Mouse (Mus musculus) midbrain, postnatal 0 days (tissue): ENCODE data around the gene Mat1a. TPM values are rescaled to one million over a fixed set of nuclear protein-coding genes. Genes with fewer than 3 reads are reported as not detected.

ENCODE experiments used
- ATAC-seq: fragments of 200-750 bp; cut with Nextera tagmentation; 2 replicates; pipeline ENCODE4 v1.8.0; 2017; ENCODE audit warnings: moderate number of reproducible peaks, mild to moderate bottlenecking, moderate TSS enrichment, moderate library complexity; ENCODE audit not compliant: low FRiP score
- DNase-seq: peaks from one replicate; pipeline ENCODE4 v3.0.0-alpha.2; 2015; ENCODE audit warnings: low spot score
- H3K27ac ChIP-seq: fragments of 300-500 bp; sonication (generic); 2 replicates; pipeline ENCODE4 v1.5.1; 2014; ENCODE audit warnings: low read depth, mild to moderate bottlenecking, low read length, mixed read lengths
- H3K27me3 ChIP-seq: fragments of 300-500 bp; sonication (generic); 2 replicates; pipeline ENCODE4 v1.6.1; 2014; ENCODE audit warnings: low read length, control low read depth, mixed read lengths; ENCODE audit not compliant: insufficient read depth
- H3K36me3 ChIP-seq: fragments of 300-500 bp; sonication (generic); 2 replicates; pipeline ENCODE4 v1.6.1; 2014; ENCODE audit warnings: low read length, control low read depth, mixed read lengths; ENCODE audit not compliant: insufficient read depth
- H3K4me1 ChIP-seq: fragments of 300-500 bp; sonication (generic); 2 replicates; pipeline ENCODE4 v1.6.1; 2014; ENCODE audit warnings: mild to moderate bottlenecking, control low read depth, antibody characterized with exemption, low read length, mixed read lengths; ENCODE audit not compliant: insufficient read depth
- H3K4me2 ChIP-seq: fragments of 300-500 bp; sonication (generic); 2 replicates; pipeline ENCODE4 v1.6.1; 2014; ENCODE audit warnings: low read depth, mild to moderate bottlenecking, low read length, mixed read lengths; ENCODE audit not compliant: poor library complexity, severe bottlenecking
- H3K4me3 ChIP-seq: fragments of 300-500 bp; sonication (generic); 2 replicates; pipeline ENCODE4 v1.5.1; 2014; ENCODE audit warnings: low read depth, mild to moderate bottlenecking, low read length, moderate library complexity
- H3K9ac ChIP-seq: fragments of 300-500 bp; sonication (generic); replicated peaks from 2 replicates; pipeline ENCODE4 v1.6.1; 2014; ENCODE audit warnings: mild to moderate bottlenecking, low read length, moderate library complexity, mixed read lengths; ENCODE audit not compliant: poor library complexity, severe bottlenecking
- H3K9me3 ChIP-seq: fragments of 300-500 bp; sonication (generic); 2 replicates; pipeline ENCODE4 v1.6.1; 2016; ENCODE audit warnings: low read length, control low read depth
- CTCF ChIP-seq: IDR thresholded peaks from 2 replicates; pipeline ENCODE4 v1.5.1; 2016; ENCODE audit warnings: antibody characterized with exemption, mild to moderate bottlenecking
- WGBS: fragments of 180-500 bp; shearing (Covaris S2); extraction: QIAGEN DNeasy Blood & Tissue Kit; methylation state at CpG from one replicate; pipeline ENCODE4 v1.1.7; 2014; 5-methylcytosine and 5-hydroxymethylcytosine counted together
- polyA plus RNA-seq: library from polyadenylated mRNA; unstranded; fragments of >200 nt; fragmentation: Nextera tagmentation; extraction: Ambion mirVana; gene quantifications from 2 replicates; pipeline ENCODE4 v1.2.1, GENCODE M21; 2015
- total RNA-seq: library from RNA; depleted of rRNA; stranded (reverse); fragments of >200 nt; gene quantifications from 2 replicates; pipeline ENCODE4 v1.2.3, GENCODE M21; 2014

Mat1a gene
- total and polyA plus RNA-seq, 2 experiments from 2014 or later: not detected

- TF ChIP-seq CTCF: no peak
These were observed 6.1 kb upstream of the Mat1a start for GRCm38 (mm10) chr14:41098726-41099125.

GRCm38 (mm10) chr14:41100712-41101111 is 4.1 kb upstream of the Mat1a start:
- WGBS: 89% methylated on average over 3 of the region's 3 CpGs
- no peaks in the 10 kb centered on the region for H3K27me3 ChIP-seq
- no peak overlapping the region for H3K9ac ChIP-seq
- H3K4me2 ChIP-seq: no peak overlapping the region
- no peak for DNase-seq
- no peak for TF ChIP-seq CTCF
- no peak overlapping the region for H3K27ac ChIP-seq
- H3K36me3 ChIP-seq: no peaks in the 10 kb centered on the region
- no peak for ATAC-seq
- no peak overlapping the region for H3K4me3 ChIP-seq
- H3K9me3 ChIP-seq: no peaks in the 10 kb centered on the region
- H3K4me1 ChIP-seq: no peaks in the 10 kb centered on the region

More at GRCm38 (mm10) chr14:41098726-41099125, 6.1 kb upstream of the Mat1a start:
- Histone ChIP-seq H3K4me3 (no peak overlapping the region), H3K27ac (no peak overlapping the region), H3K4me2 (no peak overlapping the region), H3K9me3 (no peaks in the 10 kb centered on the region), H3K4me1 (no peaks in the 10 kb centered on the region), H3K27me3 (no peaks in the 10 kb centered on the region), H3K9ac (no peak overlapping the region), H3K36me3 (no peaks in the 10 kb centered on the region)
- no peak for DNase-seq
- WGBS: 86% methylated on average over 1 of the region's 1 CpGs
- ATAC-seq: no peak

GRCm38 (mm10) chr14:41101242-41101641 is 3.6 kb upstream of the Mat1a start:
- H3K9me3 ChIP-seq: no peaks in the 10 kb centered on the region
- H3K4me2 ChIP-seq: no peak overlapping the region
- H3K4me1 ChIP-seq: no peaks in the 10 kb centered on the region
- ATAC-seq (no peak), DNase-seq (no peak)
- 84% methylated on average over 5 of the region's 5 CpGs for WGBS
- H3K27ac ChIP-seq: no peak overlapping the region
- H3K27me3 ChIP-seq: no peaks in the 10 kb centered on the region
- no peaks in the 10 kb centered on the region for H3K36me3 ChIP-seq
- H3K9ac ChIP-seq: no peak overlapping the region
- no peak for TF ChIP-seq CTCF
- no peak overlapping the region for H3K4me3 ChIP-seq

- no peaks in the 10 kb centered on the region for H3K9me3 ChIP-seq
- no peak for TF ChIP-seq CTCF
- no peak overlapping the region for H3K27ac ChIP-seq
- no peak overlapping the region for H3K4me3 ChIP-seq
- ATAC-seq (no peak), DNase-seq (no peak)
- WGBS: 79% methylated on average over 2 of the region's 2 CpGs
- H3K36me3 ChIP-seq: no peaks in the 10 kb centered on the region
- no peaks in the 10 kb centered on the region for H3K4me1 ChIP-seq
- H3K27me3 ChIP-seq: no peaks in the 10 kb centered on the region
- H3K4me2 ChIP-seq: no peak overlapping the region
- H3K9ac ChIP-seq: no peak overlapping the region
These were observed 2.6 kb upstream of the Mat1a start for GRCm38 (mm10) chr14:41102269-41102668.

GRCm38 (mm10) chr14:41111031-41111668 is 6.3 kb downstream of the Mat1a start:
- no peak overlapping the region for H3K4me3 ChIP-seq
- no peak for TF ChIP-seq CTCF
- H3K27me3 ChIP-seq: no peaks in the 10 kb centered on the region
- H3K27ac ChIP-seq: no peak overlapping the region
- H3K4me1 ChIP-seq: no peaks in the 10 kb centered on the region
- H3K9me3 ChIP-seq: no peaks in the 10 kb centered on the region
- H3K9ac ChIP-seq: no peak overlapping the region
- DNase-seq: no peak
- H3K4me2 ChIP-seq: no peak overlapping the region
- WGBS: 89% methylated on average over 7 of the region's 7 CpGs
- ATAC-seq: no peak
- H3K36me3 ChIP-seq: no peaks in the 10 kb centered on the region

GRCm38 (mm10) chr14:41112944-41113343 is 8.1 kb downstream of the Mat1a start:
- Histone ChIP-seq H3K36me3 (no peaks in the 10 kb centered on the region), H3K9ac (no peak overlapping the region), H3K27ac (no peak overlapping the region), H3K9me3 (no peaks in the 10 kb centered on the region), H3K27me3 (no peaks in the 10 kb centered on the region), H3K4me2 (no peak overlapping the region), H3K4me3 (no peak overlapping the region), H3K4me1 (no peaks in the 10 kb centered on the region)
- DNase-seq (no peak), ATAC-seq (no peak)
- TF ChIP-seq CTCF: no peak
- WGBS: 75% methylated on average over 4 of the region's 4 CpGs
